ENCODE assay signal across 24 mouse cellular contexts in the genomic region with DNA sequence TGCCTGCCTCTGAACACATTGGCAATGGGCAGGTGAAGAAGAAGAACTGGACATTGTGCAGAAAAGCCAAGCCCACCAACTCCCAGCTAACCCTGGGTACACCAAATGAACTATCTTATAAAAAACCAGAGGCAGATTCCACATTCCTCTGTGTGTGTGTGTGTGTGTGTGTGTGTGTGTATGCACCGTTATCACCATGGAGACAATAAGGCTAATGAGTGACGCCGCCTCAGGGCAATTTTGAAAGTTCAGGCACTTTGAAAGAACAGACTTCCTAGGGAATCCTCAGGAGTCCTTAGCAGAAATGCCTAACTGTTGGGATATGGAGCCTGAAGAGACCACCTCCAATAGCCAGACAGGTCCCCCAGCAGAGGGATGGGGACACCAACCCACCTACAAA. TPM values are rescaled to one million over a fixed set of nuclear protein-coding genes. Genes with fewer than 3 reads are reported as not detected.
DNase-seq lines count a peak whose midpoint lies in the region; ATAC-seq lines count a peak whose summit lies in the region.
"Had no signal": no experiment of that assay in that cellular context is flagged by ENCODE, and none has a peak within 500 bp of the region (broad histone marks: within the 10 kb centered on the region; RNA-seq: fewer than 3 reads in every experiment).

No protein-coding gene starts in this region.

- H3K4me2 ChIP-seq in hindbrain, embryonic 11.5 days (replicated peaks; ENCODE audit: low read depth, low read length), result no peak overlapping the region
- no peak overlapping the region for H3K4me2 ChIP-seq in hindbrain, embryonic 16.5 days (ENCODE audit: low read length)
- H3K4me2 ChIP-seq: embryonic facial prominence, embryonic 13.5 days; forebrain, embryonic 12.5 days; heart, embryonic 11.5 days; heart, embryonic 15.5 days; hindbrain, embryonic 12.5 days; intestine, embryonic 15.5 days had no signal

- no peaks in the 10 kb centered on the region for H3K4me1 ChIP-seq in hindbrain, embryonic 11.5 days (replicated peaks; ENCODE audit: control insufficient read depth, insufficient read depth, low read length)
- peaks cover 14% of the 10 kb centered on the region for H3K4me1 ChIP-seq in hindbrain, embryonic 16.5 days (ENCODE audit: control insufficient read depth, insufficient read depth, low read depth, low read length)
- peaks cover 17% of the 10 kb centered on the region for H3K4me1 ChIP-seq in limb, embryonic 10.5 days

- peak; percentile 8 for DNase-seq in hindbrain, embryonic 11.5 days (ENCODE audit: low spot score)
- peak; percentile 3 for DNase-seq in 3T3-L1 (ENCODE audit: low read depth, low spot score)
- peak; percentile 26 for DNase-seq in MN1 (ENCODE audit: low spot score)
- peak; percentile 28 for DNase-seq in limb, embryonic 10.5 days (ENCODE audit: low spot score)
- DNase-seq in lung, postnatal 25 days (ENCODE audit: low spot score), result no peak
- no peak for DNase-seq in spleen, postnatal 10 days (ENCODE audit: low spot score in 2 of 2)
- DNase-seq: adrenal gland, adult 8-10 months; adrenal gland, postnatal 36 days; cerebellum, adult 11-12 months; embryo, embryonic 11 days; gastrocnemius, postnatal 10 days; heart, adult 2 months; heart, postnatal 14 days; kidney, adult 18-20 months had no signal

- no peaks in the 10 kb centered on the region for H3K36me3 ChIP-seq in hindbrain, embryonic 11.5 days (ENCODE audit: control insufficient read depth, insufficient read depth, low read length)
- no peaks in the 10 kb centered on the region for H3K36me3 ChIP-seq in hindbrain, embryonic 16.5 days (ENCODE audit: control insufficient read depth, insufficient read depth, low read length)
- H3K36me3 ChIP-seq in limb, embryonic 10.5 days, result no peaks in the 10 kb centered on the region
- H3K36me3 ChIP-seq: embryonic facial prominence, embryonic 13.5 days; forebrain, embryonic 12.5 days; heart, embryonic 15.5 days; hindbrain, embryonic 12.5 days; intestine, embryonic 15.5 days had no signal

- 73% methylated on average over 3 of the region's 3 CpGs for WGBS in hindbrain, embryonic 11.5 days
- WGBS in hindbrain, embryonic 16.5 days, result 44% methylated on average over 3 of the region's 3 CpGs
- WGBS in limb, embryonic 10.5 days, result 89% methylated on average over 3 of the region's 3 CpGs

- H3K4me3 ChIP-seq in hindbrain, embryonic 11.5 days (ENCODE audit: low read depth, low read length), result no peak overlapping the region
- H3K4me3 ChIP-seq in hindbrain, embryonic 16.5 days (ENCODE audit: low read length), result no peak overlapping the region
- H3K4me3 ChIP-seq in limb, embryonic 10.5 days, result no peak overlapping the region
- H3K4me3 ChIP-seq: embryonic facial prominence, embryonic 13.5 days; forebrain, embryonic 12.5 days; heart, adult 2 months; heart, embryonic 15.5 days; hindbrain, embryonic 12.5 days; intestine, embryonic 15.5 days had no signal

- no peak overlapping the region for H3K27ac ChIP-seq in hindbrain, embryonic 11.5 days (ENCODE audit: low read depth, low read length)
- H3K27ac ChIP-seq in hindbrain, embryonic 16.5 days (ENCODE audit: low read depth, low read length), result no peak overlapping the region
- no peak overlapping the region for H3K27ac ChIP-seq in limb, embryonic 10.5 days
- H3K27ac ChIP-seq: embryonic facial prominence, embryonic 13.5 days; forebrain, embryonic 12.5 days; heart, adult 2 months; heart, embryonic 15.5 days; intestine, embryonic 15.5 days had no signal

- no peak overlapping the region for H3K9ac ChIP-seq in hindbrain, embryonic 11.5 days (ENCODE audit: low read depth, low read length)
- H3K9ac ChIP-seq in hindbrain, embryonic 16.5 days (ENCODE audit: low read depth, low read length), result no peak overlapping the region
- H3K9ac ChIP-seq: embryonic facial prominence, embryonic 13.5 days; heart, embryonic 15.5 days; hindbrain, embryonic 12.5 days; intestine, embryonic 15.5 days had no signal

- no peak for ATAC-seq in hindbrain, embryonic 11.5 days (ENCODE audit: low FRiP score)
- ATAC-seq in hindbrain, embryonic 16.5 days, result no peak
- ATAC-seq: forebrain, embryonic 16.5 days; intestine, embryonic 15.5 days had no signal

- no peaks in the 10 kb centered on the region for H3K9me3 ChIP-seq in hindbrain, embryonic 11.5 days (ENCODE audit: control insufficient read depth, low read length)
- H3K9me3 ChIP-seq in hindbrain, embryonic 16.5 days (ENCODE audit: control insufficient read depth, low read length), result no peaks in the 10 kb centered on the region
- no peaks in the 10 kb centered on the region for H3K9me3 ChIP-seq in limb, embryonic 10.5 days (replicated peaks)
- H3K9me3 ChIP-seq: forebrain, embryonic 12.5 days; heart, embryonic 15.5 days; hindbrain, embryonic 12.5 days; intestine, embryonic 15.5 days had no signal

- H3K27me3 ChIP-seq in hindbrain, embryonic 11.5 days (ENCODE audit: control insufficient read depth, insufficient read depth, low read length), result no peaks in the 10 kb centered on the region
- H3K27me3 ChIP-seq in hindbrain, embryonic 16.5 days (replicated peaks; ENCODE audit: control insufficient read depth, insufficient read depth, low read length), result no peaks in the 10 kb centered on the region
- peaks cover 56% of the 10 kb centered on the region for H3K27me3 ChIP-seq in limb, embryonic 10.5 days (ENCODE audit: low read depth, poor library complexity, severe bottlenecking)
- H3K27me3 ChIP-seq: hindbrain, embryonic 12.5 days had no signal

RNA-seq across cellular contexts. Expression of a gene that starts 31.0 kb away (rescaled TPM):
- 1.8 and 2.1 TPM in 2 replicates for polyA plus RNA-seq in hindbrain, embryonic 11.5 days (2014; fragmentation: Nextera tagmentation; extraction: Ambion mirVana)
- 2.3 and 2.8 TPM in 2 replicates for polyA plus RNA-seq in hindbrain, embryonic 16.5 days (2015; fragmentation: Nextera tagmentation; extraction: Ambion mirVana)
- 1.1 and 2.2 TPM in 2 replicates for polyA plus RNA-seq in limb, embryonic 10.5 days (2016; fragmentation: Nextera tagmentation; extraction: Ambion mirVana)

RNA-seq across cellular contexts. Expression of a gene that starts 34.0 kb away (rescaled TPM):
- not detected in 2 replicates for polyA plus RNA-seq in hindbrain, embryonic 11.5 days (2014; fragmentation: Nextera tagmentation; extraction: Ambion mirVana)
- not detected in 2 replicates for polyA plus RNA-seq in hindbrain, embryonic 16.5 days (2015; fragmentation: Nextera tagmentation; extraction: Ambion mirVana)
- polyA plus RNA-seq in limb, embryonic 10.5 days (2016; fragmentation: Nextera tagmentation; extraction: Ambion mirVana), result not detected in 2 replicates
- polyA plus RNA-seq: C2C12; embryonic facial prominence, embryonic 13.5 days; forebrain, embryonic 12.5 days; forebrain, embryonic 16.5 days; frontal cortex, adult 2 months; heart, adult 2 months; heart, embryonic 11.5 days; heart, embryonic 15.5 days; hindbrain, embryonic 12.5 days; intestine, embryonic 15.5 days had no signal

Comparison
In these comparisons a context has a peak if more than half of its experiments do, and no peak if none do; other contexts are left out.
1. DNase-seq: peak in hindbrain, embryonic 11.5 days (single experiment), 3T3-L1 (single experiment), MN1 (single experiment) and limb, embryonic 10.5 days (single experiment); none in lung, postnatal 25 days (single experiment) and spleen, postnatal 10 days (0 of 2).